In genomic region chr5:125337526-125337925, GRCm38 (mm10) we compare ENCODE assay signal across 13 mouse cellular contexts. TPM values are rescaled to one million over a fixed set of nuclear protein-coding genes. Genes with fewer than 3 reads are reported as not detected.
DNase-seq lines count a peak whose midpoint lies in the region; ATAC-seq and TF ChIP-seq lines count a peak whose summit lies in the region.
"Had no signal": no experiment of that assay in that cellular context is flagged by ENCODE, and none has a peak within 500 bp of the region (broad histone marks: within the 10 kb centered on the region; RNA-seq: fewer than 3 reads in every experiment).

No protein-coding gene starts in this region.

- no peak for ATAC-seq in heart, embryonic 15.5 days (replicated peaks; ENCODE audit: insufficient number of reproducible peaks, insufficient read depth, low FRiP score, low read depth)
- ATAC-seq in liver, embryonic 15.5 days (ENCODE audit: insufficient read depth), result no peak
- ATAC-seq in forebrain, postnatal 0 days, result no peak
- ATAC-seq: forebrain, embryonic 13.5 days had no signal

- H3K9ac ChIP-seq in heart, embryonic 15.5 days, result no peak overlapping the region
- H3K9ac ChIP-seq in liver, embryonic 15.5 days, result no peak overlapping the region
- H3K9ac ChIP-seq in forebrain, postnatal 0 days, result no peak overlapping the region
- H3K9ac ChIP-seq: forebrain, embryonic 13.5 days; midbrain, embryonic 12.5 days had no signal

- peak overlapping the region; percentile 44; the same call in 1 of the 2 replicates for H3K27ac ChIP-seq in heart, embryonic 15.5 days
- H3K27ac ChIP-seq in liver, embryonic 15.5 days (replicated peaks), result peak overlapping the region; percentile 73
- no peak overlapping the region for H3K27ac ChIP-seq in forebrain, postnatal 0 days (ENCODE audit: low read depth, low read length)
- H3K27ac ChIP-seq: limb, embryonic 10.5 days; midbrain, embryonic 12.5 days had no signal

- no peak overlapping the region for H3K4me2 ChIP-seq in heart, embryonic 15.5 days
- H3K4me2 ChIP-seq in liver, embryonic 15.5 days, result peak overlapping the region; percentile 93
- H3K4me2 ChIP-seq in forebrain, postnatal 0 days (ENCODE audit: low read depth), result no peak overlapping the region
- H3K4me2 ChIP-seq: forebrain, embryonic 13.5 days; midbrain, embryonic 12.5 days had no signal

- no peak overlapping the region for H3K4me3 ChIP-seq in heart, embryonic 15.5 days
- no peak overlapping the region for H3K4me3 ChIP-seq in liver, embryonic 15.5 days (replicated peaks)
- H3K4me3 ChIP-seq in forebrain, postnatal 0 days (ENCODE audit: low read depth, low read length), result no peak overlapping the region
- H3K4me3 ChIP-seq: forebrain, embryonic 13.5 days; limb, embryonic 10.5 days; midbrain, embryonic 12.5 days; myocyte had no signal

- peaks cover 59% of the 10 kb centered on the region for H3K4me1 ChIP-seq in heart, embryonic 15.5 days (replicated peaks)
- peaks cover 74% of the 10 kb centered on the region for H3K4me1 ChIP-seq in liver, embryonic 15.5 days (replicated peaks)
- peaks cover 15% of the 10 kb centered on the region for H3K4me1 ChIP-seq in forebrain, postnatal 0 days (ENCODE audit: insufficient read depth)

- H3K9me3 ChIP-seq in heart, embryonic 15.5 days (replicated peaks), result no peaks in the 10 kb centered on the region
- H3K9me3 ChIP-seq in liver, embryonic 15.5 days (replicated peaks), result no peaks in the 10 kb centered on the region
- no peaks in the 10 kb centered on the region for H3K9me3 ChIP-seq in forebrain, postnatal 0 days (ENCODE audit: low read length)
- H3K9me3 ChIP-seq: forebrain, embryonic 13.5 days; limb, embryonic 10.5 days; midbrain, embryonic 12.5 days had no signal

- H3K36me3 ChIP-seq in heart, embryonic 15.5 days, result no peaks in the 10 kb centered on the region
- 0 out of 2 replicates have a peak, but pooled peaks cover 18% of the 10 kb centered on the region for H3K36me3 ChIP-seq in liver, embryonic 15.5 days (replicated peaks)
- no peaks in the 10 kb centered on the region for H3K36me3 ChIP-seq in forebrain, postnatal 0 days (ENCODE audit: insufficient read depth)
- H3K36me3 ChIP-seq: limb, embryonic 10.5 days; midbrain, embryonic 12.5 days had no signal

- WGBS in heart, embryonic 15.5 days, result 68% methylated on average over 7 of the region's 7 CpGs
- WGBS in liver, embryonic 15.5 days (ENCODE audit: insufficient replicate concordance), result 82% methylated on average over 7 of the region's 7 CpGs
- 52% methylated on average over 7 of the region's 7 CpGs for WGBS in forebrain, postnatal 0 days

- TF ChIP-seq CTCF in forebrain, postnatal 0 days (IDR thresholded peaks at IDR 0.05; ENCODE audit: low read depth), result no peak

- peak; percentile 17 for DNase-seq in adrenal gland, adult 8-10 months
- DNase-seq in adrenal gland, postnatal 4 days (ENCODE audit: low spot score in 2 of 2), result no peak
- no peak for DNase-seq in heart, adult 8-10 months (ENCODE audit: low spot score)
- DNase-seq in lung, postnatal 36 days, result peak; percentile 35
- DNase-seq in lung, postnatal 4 days, result no peak
- DNase-seq in forebrain, postnatal 0 days, result no peak
- DNase-seq: kidney, adult 11 months had no signal

- no peaks in the 10 kb centered on the region for H3K27me3 ChIP-seq in heart, embryonic 15.5 days
- H3K27me3 ChIP-seq in liver, embryonic 15.5 days, result no peaks in the 10 kb centered on the region
- H3K27me3 ChIP-seq in forebrain, postnatal 0 days (ENCODE audit: insufficient read depth, low read length), result no peaks in the 10 kb centered on the region
- H3K27me3 ChIP-seq: forebrain, embryonic 13.5 days had no signal

RNA-seq across cellular contexts. Expression of gene Scarb1, which starts 3.4 kb away (rescaled TPM):
- total RNA-seq in adrenal gland, adult 8-10 months (2022), result 1,000 to 10,000 TPM; 1,640 to 3,396 (median 2,408) TPM
- total RNA-seq in adrenal gland, postnatal 4 days (2021), result 100 to 1,000 TPM; 582 to 655 TPM
- 54.8 and 68.1 TPM in 2 replicates for polyA plus RNA-seq in heart, embryonic 15.5 days (2015; fragmentation: Nextera tagmentation; extraction: Ambion mirVana)
- total RNA-seq in heart, adult 8-10 months (2022), result 10 to 100 TPM; 21.8 to 27.3 (median 25.7) TPM
- 76.6 and 87.3 TPM in 2 replicates for polyA plus RNA-seq in liver, embryonic 15.5 days (2015; fragmentation: Nextera tagmentation; extraction: Ambion mirVana)
- 45.2 and 52.7 TPM in 2 replicates for total RNA-seq in forebrain, postnatal 0 days (2014; rRNA removed)
- polyA plus RNA-seq in forebrain, postnatal 0 days (2015; fragmentation: Nextera tagmentation; extraction: Ambion mirVana), result 53.5 and 55.9 TPM in 2 replicates

RNA-seq across cellular contexts. Expression of gene Gm10382, which starts 51.6 kb away (rescaled TPM):
- total RNA-seq in adrenal gland, adult 8-10 months (2022), result under 1 TPM in 3 of 4 experiments, not detected in 1; 0.41 to 0.48 (median 0.45) TPM
- under 1 TPM in 1 of 2 experiments, not detected in 1; 0.25 TPM for total RNA-seq in adrenal gland, postnatal 4 days (2021)
- polyA plus RNA-seq in heart, embryonic 15.5 days (2015; fragmentation: Nextera tagmentation; extraction: Ambion mirVana), result 0.30 and 0.48 TPM in 2 replicates
- total RNA-seq in heart, adult 8-10 months (2022), result not detected
- 0.31 and 0.35 TPM in 2 replicates for polyA plus RNA-seq in liver, embryonic 15.5 days (2015; fragmentation: Nextera tagmentation; extraction: Ambion mirVana)
- total RNA-seq in forebrain, postnatal 0 days (2014; rRNA removed), result 1.00 TPM in 1 of 2 replicates, not detected in the other
- polyA plus RNA-seq in forebrain, postnatal 0 days (2015; fragmentation: Nextera tagmentation; extraction: Ambion mirVana), result 0.25 and 0.34 TPM in 2 replicates

RNA-seq across cellular contexts. Expression of gene Ubc, which starts 52.5 kb away (rescaled TPM):
- total RNA-seq in adrenal gland, adult 8-10 months (2022), result 1,000 to 10,000 TPM; 1,164 to 1,564 (median 1,502) TPM
- total RNA-seq in adrenal gland, postnatal 4 days (2021), result 1,000 to 10,000 TPM; 1,138 to 1,334 TPM
- 782 and 963 TPM in 2 replicates for polyA plus RNA-seq in heart, embryonic 15.5 days (2015; fragmentation: Nextera tagmentation; extraction: Ambion mirVana)
- 1,000 to 10,000 TPM in 2 of 4 experiments, 100 to 1,000 TPM in 2; 839 to 1,234 (median 1,027) TPM for total RNA-seq in heart, adult 8-10 months (2022)
- 563 and 623 TPM in 2 replicates for polyA plus RNA-seq in liver, embryonic 15.5 days (2015; fragmentation: Nextera tagmentation; extraction: Ambion mirVana)
- 817 and 912 TPM in 2 replicates for total RNA-seq in forebrain, postnatal 0 days (2014; rRNA removed)
- polyA plus RNA-seq in forebrain, postnatal 0 days (2015; fragmentation: Nextera tagmentation; extraction: Ambion mirVana), result 858 and 1,225 TPM in 2 replicates

Comparison
In these comparisons a context has a peak if more than half of its experiments do, and no peak if none do; other contexts are left out.
1. DNase-seq: peak in adrenal gland, adult 8-10 months (single experiment) and lung, postnatal 36 days (single experiment); none in adrenal gland, postnatal 4 days (0 of 2), heart, adult 8-10 months (single experiment), lung, postnatal 4 days (0 of 2) and forebrain, postnatal 0 days (single experiment).
2. RNA of gene Scarb1, which starts 3.4 kb away (total RNA-seq): 1,640 to 3,396 TPM in adrenal gland, adult 8-10 months and 582 to 655 TPM in adrenal gland, postnatal 4 days; 45.2 to 52.7 TPM in forebrain, postnatal 0 days and 21.8 to 27.3 TPM in heart, adult 8-10 months; every median in the first group is over 10 times any median in the second.